Mouse (Mus musculus) c-Kit-positive CD71-positive TER-119-negative erythroid progenitor cells, embryonic 14.5 days (primary cell): ENCODE results near the gene Bcl6b.
A peak's percentile ranks its signal among the peaks of the same experiment; 100 is the strongest.

ENCODE experiments used
- DNase-seq: peaks from one replicate; pipeline ENCODE4 v3.0.0-alpha.2; 2013; ENCODE audit warnings: low read depth

Bcl6b gene

DNA sequence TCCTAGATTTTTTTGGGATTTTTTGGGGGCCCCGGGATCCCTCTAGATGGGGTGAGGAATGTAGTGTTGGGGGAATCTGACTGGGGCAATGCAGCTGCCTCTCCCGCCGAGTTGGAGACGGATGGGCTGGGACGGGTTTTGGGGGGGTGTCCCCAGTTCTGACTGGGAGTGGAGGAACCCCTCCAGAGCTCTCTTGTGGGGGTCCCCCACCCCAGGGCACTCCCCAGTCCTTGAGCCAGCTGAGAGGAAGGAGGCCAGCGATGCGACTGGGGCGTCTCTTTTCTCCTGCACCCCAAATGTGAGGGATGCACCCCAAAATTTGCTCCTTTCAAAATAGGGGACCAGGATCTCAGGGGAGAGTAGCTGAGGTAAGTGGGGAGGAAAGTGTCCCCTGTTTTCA is 3.4 kb upstream of the Bcl6b start:
- no peak for DNase-seq

GRCm38 (mm10) chr11:70232546-70232945 is 2.9 kb upstream of the Bcl6b start:
- no peak for DNase-seq

GRCm38 (mm10) chr11:70230239-70230727 is 685 bp upstream of the Bcl6b start:
- DNase-seq: no peak

DNA sequence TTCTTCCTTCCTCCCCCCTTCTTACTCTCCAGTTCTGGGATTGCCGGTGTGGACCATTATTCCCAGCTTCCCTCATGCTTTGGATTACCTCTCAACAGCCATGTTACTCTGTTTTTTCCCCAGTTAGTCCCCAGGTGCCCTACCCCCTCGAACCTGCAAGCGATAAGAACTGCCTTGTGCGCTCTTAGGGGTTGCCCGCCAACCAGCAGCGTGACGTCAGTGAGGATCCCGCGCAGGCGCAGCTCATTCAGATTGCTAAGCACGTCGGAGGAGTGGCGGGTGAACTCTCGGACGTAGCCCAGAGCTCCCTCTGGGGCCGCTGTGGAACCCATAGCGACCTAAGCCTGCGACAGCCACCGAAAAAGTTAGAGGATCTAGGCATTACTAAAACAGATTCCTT is 770 bp downstream of the Bcl6b start:
- DNase-seq: peak; percentile 87

GRCm38 (mm10) chr11:70227661-70228245 is 1.8 kb downstream of the Bcl6b start:
- no peak for DNase-seq

DNA sequence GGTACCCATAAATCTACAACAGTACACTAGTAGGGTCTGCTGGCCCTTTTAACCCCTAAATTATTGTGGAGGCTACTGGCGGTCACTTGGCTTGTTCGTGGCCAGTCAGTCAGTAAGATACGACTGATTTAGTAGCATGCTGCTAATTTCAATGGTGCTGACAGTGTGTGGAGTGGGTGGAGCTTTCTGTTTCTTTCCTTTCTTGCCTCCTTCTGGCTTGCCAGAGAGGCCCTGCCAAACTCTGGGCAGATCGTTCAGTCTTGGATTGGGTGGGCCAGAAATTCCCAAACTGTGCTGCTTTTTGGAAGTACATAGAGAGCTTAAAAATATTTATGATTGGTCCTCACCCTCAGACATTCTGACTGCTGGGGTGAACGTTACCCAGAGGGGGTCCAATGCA is 2.5 kb downstream of the Bcl6b start:
- no peak for DNase-seq

GRCm38 (mm10) chr11:70226602-70226890 is 3.1 kb downstream of the Bcl6b start:
- no peak for DNase-seq

DNA sequence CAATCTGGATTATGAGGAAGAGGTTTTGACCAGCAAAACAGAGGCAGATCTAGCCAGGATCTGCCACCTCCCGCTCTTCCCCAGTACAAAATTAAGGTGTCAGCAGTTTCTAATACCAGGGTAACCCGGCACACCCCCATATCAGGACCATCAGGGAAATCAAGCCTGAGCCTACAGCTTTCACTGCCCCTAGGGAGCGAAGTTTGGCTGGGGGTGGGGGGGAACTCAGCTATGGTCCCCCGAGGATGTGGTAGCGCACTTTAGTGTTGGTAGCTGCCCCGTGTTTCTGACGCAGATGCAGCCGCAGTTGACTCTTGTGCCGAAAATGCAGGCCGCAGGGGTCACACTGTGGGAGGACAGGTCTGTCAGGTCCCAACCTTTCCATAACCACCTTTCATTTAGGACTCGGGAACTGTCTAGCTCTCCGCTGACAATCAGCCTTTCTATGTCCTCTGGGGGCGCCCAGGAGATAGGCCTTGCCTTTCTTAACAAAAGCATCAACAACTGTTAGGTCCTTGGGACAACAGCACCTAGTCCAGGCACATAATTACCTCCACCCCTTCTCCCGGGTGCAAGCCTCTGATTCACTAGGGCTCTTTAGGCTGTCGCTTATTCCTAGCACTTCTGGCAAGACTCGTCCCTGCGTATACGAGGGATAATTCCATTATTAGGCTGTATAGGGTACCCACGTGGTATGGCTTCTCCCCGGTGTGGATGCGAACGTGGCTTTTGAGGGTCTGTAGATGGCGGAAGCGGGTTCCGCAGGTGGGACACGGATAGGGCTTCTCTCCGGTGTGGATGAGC is 3.6 kb downstream of the Bcl6b start:
- no peak for DNase-seq

DNA sequence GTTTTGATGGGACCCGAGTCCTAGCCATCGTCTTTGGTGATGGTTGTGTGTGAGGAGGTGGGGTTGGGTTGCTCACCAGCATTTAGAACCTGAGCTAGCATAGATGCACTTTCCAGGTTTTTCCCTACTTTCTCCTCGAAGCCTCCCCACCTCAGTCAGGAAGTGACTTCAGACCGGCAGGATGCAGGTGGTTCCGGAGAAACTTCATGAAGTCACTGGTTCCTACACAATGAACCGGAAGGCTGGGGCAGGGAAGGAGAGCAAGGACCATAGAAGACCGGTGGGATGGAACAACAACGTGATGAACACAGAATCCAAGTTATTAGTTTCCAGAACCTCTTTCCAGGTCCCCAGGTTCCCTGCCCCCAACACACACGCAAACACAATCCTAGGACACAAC is 5.9 kb downstream of the Bcl6b start:
- no peak for DNase-seq

DNA sequence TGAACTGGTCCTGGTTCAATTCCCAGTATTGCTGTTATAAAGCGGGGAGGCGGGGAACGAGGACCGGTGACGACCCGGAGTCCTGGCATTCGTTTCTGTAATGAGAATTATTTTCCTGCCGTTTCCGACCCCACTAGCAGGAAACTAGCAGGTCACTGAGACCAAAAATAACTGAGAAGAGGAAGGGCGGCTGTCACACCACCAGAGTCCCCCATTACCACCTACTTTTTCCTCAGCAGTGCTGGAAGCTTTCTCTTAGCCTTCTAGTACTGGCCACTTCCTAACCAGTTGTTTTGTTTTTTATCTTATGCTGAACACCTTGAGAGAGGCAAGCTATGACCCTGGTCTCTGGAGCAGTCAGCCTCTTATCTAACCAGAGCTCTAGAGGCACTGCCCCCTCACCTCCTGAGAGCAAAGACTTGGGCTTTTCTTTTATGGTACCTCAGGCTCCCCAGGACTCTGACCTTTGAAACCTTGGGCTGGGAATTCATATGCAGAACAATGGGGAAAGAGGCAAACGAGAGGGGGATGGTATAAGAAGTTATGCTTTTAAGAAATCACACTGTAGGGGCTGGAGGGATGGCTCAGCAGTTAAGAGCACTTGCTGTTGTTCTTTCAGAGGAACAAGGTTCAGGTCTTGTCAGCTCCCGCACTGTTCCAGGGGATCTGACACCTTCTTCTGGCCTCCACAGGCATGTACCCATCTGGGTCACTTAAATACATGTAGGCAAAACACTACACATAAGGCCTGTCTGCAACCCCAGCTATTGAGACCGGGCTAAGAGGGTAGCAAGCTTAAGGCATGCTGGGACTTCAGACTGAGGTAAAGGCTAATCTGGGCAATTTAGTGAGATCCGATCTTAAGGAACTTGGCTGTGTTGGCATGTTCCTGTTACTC is 7.7 kb downstream of the Bcl6b start:
- peak; percentile 65 for DNase-seq

DNA sequence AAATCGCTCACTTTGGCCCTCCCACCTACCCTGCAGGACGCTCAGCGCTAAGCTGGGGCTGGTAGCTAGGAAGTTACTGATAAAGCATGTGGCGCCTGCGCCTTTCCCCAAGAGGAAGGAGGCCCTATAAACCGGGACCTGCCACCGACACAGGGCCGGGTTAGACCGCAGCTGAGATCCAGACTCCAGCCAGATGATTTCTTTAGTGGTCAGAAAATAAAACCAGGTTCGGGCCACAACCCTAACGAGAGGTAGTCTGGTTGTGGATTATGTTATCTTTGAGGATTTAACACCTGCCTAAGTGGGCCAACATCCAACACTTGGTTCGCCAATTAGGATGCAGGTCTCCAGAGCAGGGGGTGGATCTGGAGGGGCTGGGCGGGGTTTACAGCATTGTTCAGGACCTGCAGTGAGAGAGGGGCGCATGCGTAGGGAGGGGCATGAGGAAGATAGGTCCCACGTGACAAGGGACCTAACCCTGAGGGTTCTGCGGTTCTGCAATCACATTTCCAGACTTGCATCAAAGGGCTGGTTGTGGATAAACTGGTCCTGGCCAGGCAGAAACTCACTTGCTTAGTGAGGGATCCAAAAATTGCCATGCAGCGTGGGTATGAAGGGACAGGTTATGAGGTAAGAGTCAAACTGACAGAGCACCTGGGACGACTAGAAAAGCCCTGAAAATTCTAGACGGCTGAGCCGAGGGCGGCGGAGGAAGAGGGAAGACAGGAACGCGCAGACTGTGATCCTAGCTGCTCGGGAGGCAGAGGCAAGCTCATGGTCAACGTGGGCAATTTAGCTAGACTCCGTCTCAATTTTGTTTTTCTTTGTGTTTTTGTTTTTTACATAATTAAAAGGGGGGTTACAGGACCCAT is 8.6 kb downstream of the Bcl6b start, which contains the start of gene Slc16a13:
Slc16a13 (minus strand) TSS at position 334 of the 872 bp plus-strand sequence.
- DNase-seq: peak; percentile 97

DNA sequence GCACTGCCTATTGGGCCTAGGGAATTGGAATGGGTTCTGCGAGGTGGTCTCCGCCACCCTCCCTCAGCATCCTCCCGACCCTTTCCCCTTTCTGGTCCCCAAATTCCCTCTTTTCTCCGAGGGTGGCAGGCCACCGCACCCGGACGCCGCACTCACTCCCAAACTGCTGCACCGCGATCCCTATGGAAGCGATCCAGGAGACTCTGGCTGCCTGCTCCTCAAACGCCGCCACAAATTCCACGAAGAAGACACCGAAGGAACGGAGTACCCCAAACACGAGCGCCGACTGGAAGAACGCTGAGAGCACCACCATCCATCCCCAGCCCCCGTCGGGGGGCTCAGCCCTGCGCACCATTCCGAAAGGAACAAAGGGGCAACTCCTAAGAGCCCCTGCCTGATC is 9.3 kb downstream of the Bcl6b start:
- no peak for DNase-seq

GRCm38 (mm10) chr11:70219873-70220272 is 9.7 kb downstream of the Bcl6b start:
- no peak for DNase-seq

DNA sequence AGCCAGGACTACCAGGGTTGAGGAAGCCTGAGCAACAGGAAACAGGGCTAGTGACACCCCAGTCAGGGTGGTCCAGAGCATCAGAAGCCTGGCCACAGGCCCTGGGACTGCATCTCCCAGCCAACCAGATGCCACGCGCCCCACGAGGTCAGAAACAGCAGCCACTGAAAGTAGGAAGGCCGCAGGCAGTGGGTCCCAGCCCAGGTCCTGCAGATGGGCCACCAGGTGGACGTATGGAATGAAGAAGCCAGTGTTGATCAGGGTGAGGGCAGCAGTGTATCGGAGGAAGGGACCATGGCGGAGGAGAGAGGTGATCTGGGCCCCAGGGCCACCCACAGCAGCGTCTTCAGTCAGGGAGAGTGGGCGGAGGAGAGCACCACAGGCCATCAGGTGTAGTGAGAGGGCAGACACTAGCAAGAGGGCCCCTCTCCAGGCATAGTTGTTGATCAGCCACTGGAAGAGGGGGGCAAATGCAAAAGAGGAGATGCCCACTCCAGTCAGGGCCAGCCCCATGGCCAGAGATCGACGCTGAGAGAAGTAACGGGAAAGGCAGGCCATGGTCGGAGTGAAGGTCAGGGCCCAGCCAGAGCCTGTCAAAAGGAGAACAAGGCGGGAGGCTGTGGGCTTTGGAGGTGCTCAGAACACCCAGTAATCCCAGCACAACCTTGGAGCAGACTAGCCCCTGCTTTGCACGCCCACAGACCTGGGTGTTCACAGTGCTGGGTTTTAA is 10.7 kb downstream of the Bcl6b start:
- DNase-seq: no peak

DNA sequence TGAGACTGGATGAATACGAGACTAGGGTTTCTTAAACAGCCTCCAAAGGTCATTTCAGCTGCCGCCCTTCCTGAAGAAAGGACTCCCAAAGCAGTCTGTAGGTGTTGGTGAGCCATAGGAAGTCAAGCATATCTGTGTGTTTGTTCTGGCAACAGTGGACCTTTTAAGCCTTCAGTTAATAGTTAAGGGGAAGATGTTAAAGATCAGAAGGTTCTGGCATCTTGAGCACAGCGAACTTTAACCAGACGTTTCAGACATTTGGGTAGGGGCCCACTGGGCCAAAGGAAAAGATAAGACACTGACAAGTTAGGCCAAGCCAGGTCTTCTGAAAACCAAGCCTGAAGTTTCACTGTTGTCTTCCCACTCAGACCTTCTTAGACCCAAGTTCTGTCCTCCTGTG is 11.6 kb downstream of the Bcl6b start:
- DNase-seq: no peak

GRCm38 (mm10) chr11:70216103-70216502 is 13.5 kb downstream of the Bcl6b start:
- DNase-seq: no peak

DNA sequence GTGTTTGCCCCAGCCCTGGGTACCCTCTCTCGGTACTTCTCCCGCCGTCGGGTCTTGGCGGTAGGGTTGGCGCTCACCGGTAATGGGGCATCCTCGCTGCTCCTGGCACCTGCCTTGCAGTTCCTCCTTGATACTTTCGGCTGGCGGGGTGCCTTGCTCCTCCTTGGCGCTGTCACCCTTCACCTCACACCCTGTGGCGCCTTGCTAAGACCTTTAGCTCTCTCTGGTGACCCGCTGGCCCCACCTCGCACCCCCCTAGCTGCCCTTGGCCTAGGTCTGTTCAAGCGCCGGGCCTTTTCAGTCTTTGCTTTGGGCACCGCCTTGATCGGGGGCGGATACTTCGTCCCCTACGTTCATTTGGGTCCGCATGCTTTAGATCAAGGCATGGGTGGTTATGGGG is 14.3 kb downstream of the Bcl6b start:
- no peak for DNase-seq

DNA sequence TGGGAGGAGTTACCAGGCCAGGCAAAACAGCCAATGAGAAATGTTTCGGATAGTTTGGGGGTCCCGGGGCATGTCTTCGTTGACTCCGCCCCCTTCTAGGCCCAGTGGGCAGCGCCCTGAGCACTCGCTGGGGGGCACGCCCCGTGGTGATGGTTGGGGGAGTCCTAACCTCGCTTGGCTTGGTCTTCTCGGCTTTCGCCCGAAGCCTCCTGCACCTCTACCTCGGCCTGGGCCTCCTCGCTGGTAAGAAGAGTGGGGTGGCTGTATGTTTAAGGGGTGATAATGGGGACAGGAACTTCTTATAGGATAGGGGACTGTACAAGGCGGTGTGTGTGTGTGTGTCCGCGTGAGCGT is 14.8 kb downstream of the Bcl6b start:
- DNase-seq: no peak

- DNase-seq: no peak
Observed at GRCm38 (mm10) chr11:70214191-70214855, 15.3 kb downstream of the Bcl6b start.

- no peak for DNase-seq
Observed at GRCm38 (mm10) chr11:70213736-70214135, 15.9 kb downstream of the Bcl6b start.

- no peak for DNase-seq
Observed at GRCm38 (mm10) chr11:70212896-70213295, 16.7 kb downstream of the Bcl6b start.
